Mouse (Mus musculus) right cerebral cortex, adult 2 months (tissue): ENCODE measurements around the gene Gadd45gip1.
A peak's percentile ranks its signal among the peaks of the same experiment; 100 is the strongest.

Experiments
- DNase-seq, 2 experiments: peaks; one replicate each; pipeline ENCODE4 v3.0.0; 2021 to 2022; ENCODE audit warnings: low spot score in 2 of 2

Gadd45gip1 gene

GRCm38 (mm10) chr8:84847684-84848435, 16.5 kb downstream of the Gadd45gip1 start:
- DNase-seq, result no peak

- no peak for DNase-seq
These were observed 25.1 kb downstream of the Gadd45gip1 start for GRCm38 (mm10) chr8:84856434-84856833.

GRCm38 (mm10) chr8:84856864-84857441, 25.6 kb downstream of the Gadd45gip1 start, which contains the start of gene Farsa:
Farsa (plus strand) TSS chr8:84856989.
- DNase-seq, result peak; percentile 95

GRCm38 (mm10) chr8:84871376-84872308, 40.3 kb downstream of the Gadd45gip1 start, which contains the start of gene Syce2:
Syce2 (plus strand) TSS chr8:84872111.
- DNase-seq, result peak in 1 of 2 experiments; percentile 46

GRCm38 (mm10) chr8:84872309-84872965, 41.1 kb downstream of the Gadd45gip1 start:
- DNase-seq, result no peak

- no peak for DNase-seq
These were observed 41.7 kb downstream of the Gadd45gip1 start for GRCm38 (mm10) chr8:84873016-84873415.

GRCm38 (mm10) chr8:84874339-84874738, 43.0 kb downstream of the Gadd45gip1 start:
- DNase-seq, result no peak

GRCm38 (mm10) chr8:84877297-84878035, 46.1 kb downstream of the Gadd45gip1 start:
- DNase-seq, result no peak

GRCm38 (mm10) chr8:84878915-84879314, 47.6 kb downstream of the Gadd45gip1 start:
- no peak for DNase-seq

GRCm38 (mm10) chr8:84884728-84885127, 53.4 kb downstream of the Gadd45gip1 start:
- DNase-seq, result no peak
